Mouse (Mus musculus) adrenal gland, postnatal 25 days (tissue): Measurements from ENCODE around the gene Tspo2. TPM values are rescaled to one million over a fixed set of nuclear protein-coding genes. Genes with fewer than 3 reads are reported as not detected.
A peak's percentile ranks its signal among the peaks of the same experiment; 100 is the strongest.

ENCODE experiments used
- DNase-seq: peaks from one replicate; pipeline ENCODE4 v3.0.0; 2021; ENCODE audit warnings: mixed read lengths
- total RNA-seq: library from RNA; stranded (reverse); gene quantifications from 2 replicates; pipeline ENCODE4 v1.2.3, GENCODE M21; 2021

Gene Tspo2
- total RNA-seq, 1 experiment from 2014 or later, result not detected

DNA sequence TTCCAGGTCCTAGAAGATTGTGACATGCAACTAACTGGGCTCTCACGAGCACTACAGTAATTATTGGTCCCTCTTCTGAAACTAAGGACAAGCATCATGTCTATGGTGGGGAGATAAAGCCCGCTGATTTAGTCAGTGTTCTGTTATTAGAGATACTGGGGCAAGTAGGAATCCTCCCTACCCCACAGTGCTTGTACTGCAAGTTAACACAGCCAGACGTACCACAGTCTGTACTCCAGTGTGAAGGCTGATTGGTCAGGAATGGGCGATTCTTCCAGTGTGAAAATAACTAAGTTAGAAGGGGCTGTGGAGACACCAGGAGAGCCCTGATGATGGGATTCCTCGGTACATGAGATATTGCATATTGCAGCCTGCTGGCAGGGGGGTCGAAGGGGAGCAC lies 33.8 kb downstream of the Tspo2 start:
- DNase-seq, result no peak

DNA sequence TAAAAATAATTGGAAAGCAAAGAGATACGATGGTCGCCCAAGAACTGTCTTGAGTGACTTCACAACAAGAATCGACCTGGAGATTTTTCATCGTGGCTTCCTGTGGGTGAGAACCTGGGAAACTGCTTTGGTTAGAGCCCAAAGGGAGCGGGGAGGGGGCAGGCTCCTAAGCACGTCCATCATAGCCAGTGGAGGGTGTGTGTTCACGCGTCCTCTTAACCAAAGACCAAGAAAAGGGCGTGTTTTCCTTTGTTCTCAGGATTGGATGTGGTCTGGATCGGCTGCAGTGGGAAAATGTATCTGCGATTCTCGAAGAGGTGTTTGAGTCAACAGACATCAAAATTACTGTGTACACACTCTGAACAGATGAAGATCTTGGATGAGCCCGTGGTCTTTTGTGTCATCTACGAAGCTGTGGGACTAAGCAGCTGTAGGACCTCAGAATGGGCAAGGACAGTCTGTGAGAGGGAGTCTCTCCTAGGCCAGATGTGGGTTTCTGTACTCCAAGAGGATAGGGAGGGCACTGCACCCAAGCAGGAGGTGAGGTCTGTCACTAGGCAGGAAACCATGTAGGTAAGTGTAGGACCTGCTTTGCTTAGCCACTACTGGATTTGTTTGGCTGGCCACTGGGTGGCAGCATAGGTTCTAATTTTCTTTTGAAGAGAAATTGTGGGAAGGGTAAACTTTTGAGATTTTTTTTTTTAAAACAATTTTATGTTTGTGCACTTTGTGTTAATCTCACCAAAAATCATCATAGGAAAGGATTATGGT lies 34.7 kb downstream of the Tspo2 start:
- peak; percentile 48 for DNase-seq

- no peak for DNase-seq
These were observed 35.3 kb downstream of the Tspo2 start for GRCm38 (mm10) chr17:48416011-48416410.

DNA sequence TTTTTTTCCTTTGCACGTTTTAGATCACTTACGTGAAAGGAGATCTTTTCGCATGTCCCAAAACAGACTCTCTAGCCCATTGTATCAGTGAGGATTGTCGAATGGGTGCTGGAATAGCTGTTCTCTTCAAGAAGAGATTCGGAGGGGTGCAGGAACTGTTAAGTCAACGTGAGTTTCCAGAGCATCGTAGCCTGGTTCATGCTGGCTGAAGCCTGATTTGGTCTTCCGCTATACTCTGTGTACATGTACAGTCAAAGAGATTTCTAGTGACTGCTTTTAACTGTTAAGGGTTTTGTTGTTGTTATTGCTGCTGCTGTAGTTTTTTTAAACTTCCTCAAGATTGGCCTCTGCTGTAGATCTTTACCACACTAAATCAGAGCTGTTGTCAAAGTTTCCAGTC lies 40.1 kb downstream of the Tspo2 start:
- no peak for DNase-seq

GRCm38 (mm10) chr17:48410299-48410785 lies 41.0 kb downstream of the Tspo2 start:
- no peak for DNase-seq

GRCm38 (mm10) chr17:48409380-48410298 lies 41.7 kb downstream of the Tspo2 start, which contains the start of the genes Nfya and Oard1:
Nfya (minus strand) TSS chr17:48409906.
Oard1 (plus strand) TSS chr17:48410014.
- DNase-seq, result peak; percentile 99

DNA sequence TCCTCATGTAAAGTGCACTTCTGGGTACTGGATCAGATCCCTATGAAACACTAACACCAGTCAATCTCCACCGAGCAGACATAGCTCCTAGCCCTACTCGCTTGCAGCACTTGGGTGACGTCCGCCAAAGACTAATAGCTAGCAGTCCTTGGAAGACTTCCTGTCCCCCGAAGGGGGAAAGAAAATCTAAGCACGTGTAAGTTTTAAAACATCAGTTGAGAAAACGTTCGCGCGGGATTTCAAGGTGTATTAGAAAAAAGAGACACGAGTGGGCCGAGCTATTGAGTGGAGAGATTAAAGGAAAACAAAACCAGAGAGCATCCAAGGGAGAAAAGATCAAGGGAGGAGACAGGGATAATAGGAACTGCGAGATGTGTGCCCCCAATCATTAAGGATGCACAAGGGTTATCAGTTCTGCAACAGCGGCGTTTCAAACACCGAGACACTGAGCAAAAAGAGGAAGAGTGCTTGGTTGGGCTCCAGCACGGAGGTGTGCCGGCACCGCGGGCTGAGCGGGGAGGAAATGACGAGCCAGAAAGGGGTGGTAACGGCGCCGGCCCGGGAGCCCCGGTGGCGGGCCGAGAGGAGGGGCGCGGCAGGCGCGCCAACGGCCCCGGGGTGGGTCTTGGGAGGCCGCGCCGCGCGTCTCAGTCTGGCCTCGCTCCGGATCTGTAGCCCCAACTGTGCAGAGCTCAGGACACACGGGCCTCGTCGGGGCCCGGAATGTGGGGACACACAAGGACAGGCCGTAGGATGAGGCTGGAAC lies 42.6 kb downstream of the Tspo2 start:
- DNase-seq, result peak; percentile 79

DNA sequence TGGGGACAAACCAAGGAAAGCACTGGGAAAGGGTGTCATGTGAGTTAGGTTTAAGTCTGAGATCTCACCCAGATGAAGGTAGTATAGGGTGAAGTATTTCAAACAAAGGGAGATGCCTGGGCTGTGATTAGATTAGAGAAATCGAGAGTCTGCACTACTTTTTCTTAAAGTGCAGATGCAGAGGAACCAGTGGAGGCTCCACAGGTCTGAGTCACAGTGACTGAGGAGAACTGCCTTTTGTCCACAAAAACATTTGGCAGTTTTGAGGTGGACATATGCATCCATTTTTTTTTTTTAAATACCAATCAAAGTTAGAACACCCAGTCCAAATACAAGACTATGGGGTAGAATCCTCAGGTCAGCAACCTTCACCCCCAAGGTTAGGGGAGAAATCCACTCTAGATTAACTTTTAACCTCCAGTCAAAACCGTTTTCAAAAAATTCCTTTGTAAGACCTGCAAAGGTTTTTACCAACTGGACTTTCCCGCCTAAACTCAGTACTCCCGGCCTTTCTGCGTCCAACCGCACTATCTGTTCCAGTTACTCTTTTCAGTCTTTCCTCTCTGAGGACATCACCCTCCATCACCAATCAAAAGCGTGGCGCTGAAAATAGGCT lies 43.3 kb downstream of the Tspo2 start:
- DNase-seq, result no peak

DNA sequence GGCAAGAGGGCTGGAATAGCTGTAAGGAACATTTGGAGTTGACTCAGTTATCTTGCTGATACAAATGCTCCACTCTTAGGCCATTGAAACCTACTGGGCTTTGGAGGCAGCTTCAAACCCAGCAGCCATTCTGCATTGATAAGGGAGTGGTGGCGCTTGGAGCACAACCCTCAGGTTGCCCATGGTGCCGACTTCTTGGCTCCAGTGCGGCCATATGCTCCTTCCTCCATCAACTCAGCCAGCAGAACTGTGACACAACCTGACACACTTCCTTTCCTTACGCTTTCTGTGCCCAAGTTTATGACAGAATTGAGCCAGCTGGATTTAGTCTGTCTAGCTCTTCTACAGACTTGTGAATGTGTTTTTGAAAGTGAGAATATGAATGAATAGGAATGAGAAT lies 44.2 kb downstream of the Tspo2 start:
- no peak for DNase-seq

DNA sequence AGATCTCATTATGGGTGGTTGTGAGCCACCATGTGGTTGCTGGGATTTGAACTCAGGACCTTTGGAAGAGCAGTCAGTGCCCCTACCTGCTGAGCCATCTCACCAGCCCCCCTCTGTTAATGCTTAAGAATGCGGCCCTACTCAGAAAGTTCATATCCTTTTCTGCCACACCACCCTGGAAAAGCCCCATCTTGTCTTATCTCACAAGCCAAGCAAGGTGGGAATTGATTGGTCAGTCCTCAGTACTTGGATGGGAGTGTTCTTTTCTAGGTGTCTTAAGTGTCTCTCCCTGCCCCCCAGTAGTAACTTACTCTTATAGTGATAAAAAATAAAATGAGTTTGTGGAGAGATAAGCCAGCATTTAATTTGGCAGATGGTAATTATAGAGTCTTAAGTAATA lies 46.6 kb downstream of the Tspo2 start:
- DNase-seq, result no peak

DNA sequence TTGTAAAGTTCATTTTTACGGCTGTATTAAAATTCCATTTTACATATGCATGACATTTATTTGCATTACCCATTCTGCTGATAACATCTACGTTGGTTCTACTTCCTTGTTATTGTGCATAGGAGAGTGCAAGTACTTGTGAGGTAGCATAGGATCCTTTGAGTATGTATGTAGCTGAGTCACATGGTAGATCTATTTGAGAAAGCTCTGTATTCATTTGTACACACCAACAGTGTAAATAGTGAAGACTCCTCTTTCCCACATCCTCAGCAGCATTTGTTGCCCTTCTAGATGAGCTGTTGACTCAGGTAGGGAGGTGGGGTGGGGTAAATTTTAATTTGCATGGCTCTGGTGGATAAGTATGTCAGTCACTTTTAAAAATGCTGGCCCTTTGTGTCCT lies 47.5 kb downstream of the Tspo2 start:
- no peak for DNase-seq

- DNase-seq, result no peak
These were observed 48.6 kb downstream of the Tspo2 start for GRCm38 (mm10) chr17:48402751-48403150.

GRCm38 (mm10) chr17:48401710-48402109 lies 49.6 kb downstream of the Tspo2 start:
- no peak for DNase-seq

Other genes with a start within 250 kb of the Tspo2 start
- not detected in 2 replicates for gene Trem1, start 218.8 kb downstream of the Tspo2 start, total RNA-seq
- not detected in 2 replicates for gene Trem3, start 203.7 kb downstream of the Tspo2 start, total RNA-seq
- gene Treml4, start 187.2 kb downstream of the Tspo2 start, total RNA-seq, result 0.52 and 1.00 TPM in 2 replicates
- gene Treml2, start 152.0 kb downstream of the Tspo2 start, total RNA-seq, result 0.15 TPM in 1 of 2 replicates, not detected in the other
- gene B430306N03Rik, start 135.4 kb downstream of the Tspo2 start, total RNA-seq, result 0.12 TPM in 1 of 2 replicates, not detected in the other
- 1.00 and 1.7 TPM in 2 replicates for gene Trem2, start 105.1 kb downstream of the Tspo2 start, total RNA-seq
- not detected in 2 replicates for gene Treml1, start 91.6 kb downstream of the Tspo2 start, total RNA-seq
- gene Nfya, start 41.6 kb downstream of the Tspo2 start, total RNA-seq, result 36.6 and 39.2 TPM in 2 replicates
- gene Oard1, start 41.5 kb downstream of the Tspo2 start, total RNA-seq, result 21.5 and 31.2 TPM in 2 replicates
- 1.3 and 1.5 TPM in 2 replicates for gene Apobec2, start 18.6 kb downstream of the Tspo2 start, total RNA-seq
- not detected in 2 replicates for gene Unc5cl, start 3.4 kb upstream of the Tspo2 start, total RNA-seq